Mouse (Mus musculus) ES-E14 (cell line): Measurements from ENCODE around the gene Srrm1. TPM values are rescaled to one million over a fixed set of nuclear protein-coding genes. Genes with fewer than 3 reads are reported as not detected.
A peak's percentile ranks its signal among the peaks of the same experiment; 100 is the strongest.

Experiments
- DNase-seq: peaks from one replicate; pipeline ENCODE4 v3.0.0-alpha.2; 2013; ENCODE audit warnings: low read depth, low spot score
- H3K27ac ChIP-seq: 2 replicates; pipeline ENCODE4 v1.5.1; 2012; ENCODE audit warnings: low read depth, mild to moderate bottlenecking, low read length, moderate library complexity, mixed read lengths; ENCODE audit not compliant: poor library complexity, insufficient read depth, severe bottlenecking
- H3K36me3 ChIP-seq: 2 replicates; pipeline ENCODE4 v1.6.1; 2012; ENCODE audit warnings: mild to moderate bottlenecking, low read length, moderate library complexity, mixed read lengths; ENCODE audit not compliant: control insufficient read depth, poor library complexity, insufficient read depth, severe bottlenecking
- H3K4me1 ChIP-seq, 2 experiments: fragments of 150-350 bp in 1 of 2; sonication (generic) in 1 of 2; 2 replicates each; pipeline ENCODE4 v1.6.1; 2012; ENCODE audit warnings: low read length in 2 of 2, mild to moderate bottlenecking in 1 of 2, mixed read lengths in 1 of 2; ENCODE audit not compliant: control insufficient read depth in 2 of 2, insufficient read depth in 2 of 2, poor library complexity in 1 of 2
- H3K4me3 ChIP-seq, 2 experiments: fragments of 150-350 bp in 1 of 2; sonication (generic) in 1 of 2; 2 replicates each; pipeline ENCODE4 v1.5.1; 2012; ENCODE audit warnings: low read length in 2 of 2, low read depth in 1 of 2, mild to moderate bottlenecking in 1 of 2, mixed read lengths in 1 of 2; ENCODE audit not compliant: insufficient read depth in 1 of 2, poor library complexity in 1 of 2, severe bottlenecking in 1 of 2
- H3K9ac ChIP-seq: 2 replicates; pipeline ENCODE4 v1.6.1; 2012; ENCODE audit warnings: low read depth, mild to moderate bottlenecking, low read length, mixed read lengths; ENCODE audit not compliant: poor library complexity, insufficient read depth, severe bottlenecking
- H3K9me3 ChIP-seq: fragments of 150-350 bp; sonication (generic); 2 replicates; pipeline ENCODE4 v1.6.1; 2012; ENCODE audit warnings: low read depth, mild to moderate bottlenecking, low read length; ENCODE audit not compliant: control insufficient read depth, insufficient read depth
- CHD2 ChIP-seq: IDR thresholded peaks from 2 replicates; pipeline ENCODE4 v1.6.1; 2014; ENCODE audit warnings: mild to moderate bottlenecking, low read depth, low read length, inconsistent platforms
- HCFC1 ChIP-seq: IDR thresholded peaks from 2 replicates; pipeline ENCODE4 v1.6.1; 2012; ENCODE audit warnings: low read length, inconsistent platforms, borderline replicate concordance; ENCODE audit not compliant: insufficient read depth
- MAFK ChIP-seq: IDR thresholded peaks from 2 replicates; pipeline ENCODE4 v1.6.1; 2014; ENCODE audit warnings: mild to moderate bottlenecking, low read depth, low read length, inconsistent platforms; ENCODE audit not compliant: insufficient read depth
- ZC3H11A ChIP-seq: IDR thresholded peaks from 2 replicates; pipeline ENCODE4 v1.6.1; 2012; ENCODE audit warnings: low read depth, mild to moderate bottlenecking, inconsistent platforms, low read length, borderline replicate concordance
- ZNF384 ChIP-seq: IDR thresholded peaks from 2 replicates; pipeline ENCODE4 v1.6.1; 2012; ENCODE audit warnings: low read depth, low read length, inconsistent platforms
- in situ Hi-C, 2 experiments: fragments of 600-800 bp; cut with MboI; formaldehyde crosslinking; loops; one replicate each; pipeline ENCODE4 v1.15.1; 2025; ENCODE audit warnings: low sequenced_read_pairs in 2 of 2, inconsistent platforms in 1 of 2; ENCODE audit not compliant: unreplicated experiment in 2 of 2
- total RNA-seq: library from RNA; depleted of rRNA; stranded (reverse); fragments of 300-350 nt; gene quantifications from 2 replicates; pipeline ENCODE4 v1.2.3, GENCODE M21; 2012

Srrm1 gene
- total RNA-seq, 1 experiment: 62.8 TPM

GRCm38 (mm10) chr4:135335327-135336022 is 17.6 kb downstream of the Srrm1 start:
- Histone ChIP-seq H3K27ac (no peak overlapping the region), H3K36me3 (peaks cover 59% of the 10 kb centered on the region), H3K4me1 (peaks cover 0 to 2% of the 10 kb centered on the region in 2 experiments; a peak in 1 of 4 replicates), H3K4me3 (no peak overlapping the region), H3K9me3 (no peaks in the 10 kb centered on the region), H3K9ac (no peak overlapping the region)
- TF ChIP-seq ZC3H11A (no peak), HCFC1 (no peak), MAFK (no peak), CHD2 (no peak), ZNF384 (no peak)
- in situ Hi-C loops: no loop called here
- DNase-seq: no peak

GRCm38 (mm10) chr4:135326469-135326868 is 26.7 kb downstream of the Srrm1 start:
- H3K9me3 ChIP-seq: no peaks in the 10 kb centered on the region; the same call in 1 of the 2 replicates
- DNase-seq: no peak

GRCm38 (mm10) chr4:135326046-135326445 is 27.1 kb downstream of the Srrm1 start:
- no peak for TF ChIP-seq ZNF384
- TF ChIP-seq HCFC1: no peak
- Histone ChIP-seq H3K36me3 (peaks cover 61% of the 10 kb centered on the region), H3K9ac (no peak overlapping the region), H3K4me3 (no peak overlapping the region), H3K9me3 (no peaks in the 10 kb centered on the region; the same call in 1 of the 2 replicates), H3K4me1 (no peaks in the 10 kb centered on the region), H3K27ac (no peak overlapping the region)
- no peak for DNase-seq
- in situ Hi-C loops: no loop called here

More at GRCm38 (mm10) chr4:135326469-135326868, 26.7 kb downstream of the Srrm1 start:
- Histone ChIP-seq H3K4me3 (no peak overlapping the region), H3K36me3 (peaks cover 62% of the 10 kb centered on the region), H3K27ac (no peak overlapping the region), H3K9ac (no peak overlapping the region), H3K4me1 (no peaks in the 10 kb centered on the region)
- TF ChIP-seq ZC3H11A: no peak
- TF ChIP-seq HCFC1: no peak
- no peak for TF ChIP-seq MAFK
- no peak for TF ChIP-seq ZNF384
- no peak for TF ChIP-seq CHD2
- in situ Hi-C loops: no loop called here

GRCm38 (mm10) chr4:135323021-135323420 is 30.1 kb downstream of the Srrm1 start:
- Histone ChIP-seq H3K4me1 (no peaks in the 10 kb centered on the region), H3K9me3 (no peaks in the 10 kb centered on the region), H3K27ac (no peak overlapping the region), H3K36me3 (peaks cover 65% of the 10 kb centered on the region), H3K9ac (no peak overlapping the region), H3K4me3 (no peak overlapping the region)
- no peak for TF ChIP-seq MAFK
- TF ChIP-seq HCFC1: no peak
- TF ChIP-seq ZC3H11A: no peak
- TF ChIP-seq ZNF384: no peak
- TF ChIP-seq CHD2: no peak
- DNase-seq: no peak
- in situ Hi-C loops: no loop called here

GRCm38 (mm10) chr4:135317966-135318365 is 35.2 kb downstream of the Srrm1 start:
- Histone ChIP-seq H3K9me3 (no peaks in the 10 kb centered on the region), H3K27ac (no peak overlapping the region), H3K9ac (no peak overlapping the region), H3K36me3 (peaks cover 49% of the 10 kb centered on the region), H3K4me1 (peaks cover 5 to 7% of the 10 kb centered on the region in 2 experiments; a peak in 2 of 4 replicates), H3K4me3 (no peak overlapping the region)
- TF ChIP-seq ZC3H11A (no peak), ZNF384 (no peak), MAFK (no peak), HCFC1 (no peak), CHD2 (no peak)
- in situ Hi-C loops: loop anchor here in 1 of 2 experiments (10.0 kb wide), 1 partner anchor 103 kb away; no protein-coding TSS in a partner anchor
- peak; percentile 55 for DNase-seq
